Mouse (Mus musculus): Measurements from ENCODE around the gene Shbg.

DNA sequence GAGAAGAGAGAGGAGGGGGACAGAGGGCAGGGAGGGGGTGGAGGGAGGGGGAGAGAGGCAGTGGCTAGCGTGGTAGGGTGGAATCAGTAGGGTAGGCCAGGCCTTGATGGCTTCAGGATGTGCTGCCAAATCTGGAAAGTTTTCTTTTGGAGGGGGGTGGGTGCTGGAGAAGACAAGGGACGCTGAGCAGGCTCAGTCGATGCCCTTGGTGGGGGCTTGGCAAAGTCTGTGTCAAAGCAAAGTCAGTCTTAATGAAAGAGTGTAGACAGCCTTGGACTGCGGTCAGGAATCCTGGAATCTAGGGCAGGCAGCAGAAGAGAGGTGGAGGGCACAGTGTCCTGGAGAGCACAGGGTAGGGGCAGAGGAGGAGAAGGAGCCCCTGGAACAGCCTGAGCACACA, 6.8 kb downstream of the Shbg start:
- TF ChIP-seq CTCF (IDR thresholded peaks at IDR 0.05; ENCODE audit: low read depth, low read length): no peak
- no peak for TF ChIP-seq POLR2A (IDR thresholded peaks at IDR 0.05; ENCODE audit: extremely low read depth, insufficient read depth, low read length)

All from liver, adult 2 months (tissue).